Mouse (Mus musculus) embryo, embryonic 11.5 days (tissue): ENCODE results near the gene Dgkg.

Source experiments
- DNase-seq: peaks from one replicate; pipeline ENCODE4 v3.0.0-alpha.2; 2012; ENCODE audit warnings: low read depth, low spot score

Dgkg gene

DNA sequence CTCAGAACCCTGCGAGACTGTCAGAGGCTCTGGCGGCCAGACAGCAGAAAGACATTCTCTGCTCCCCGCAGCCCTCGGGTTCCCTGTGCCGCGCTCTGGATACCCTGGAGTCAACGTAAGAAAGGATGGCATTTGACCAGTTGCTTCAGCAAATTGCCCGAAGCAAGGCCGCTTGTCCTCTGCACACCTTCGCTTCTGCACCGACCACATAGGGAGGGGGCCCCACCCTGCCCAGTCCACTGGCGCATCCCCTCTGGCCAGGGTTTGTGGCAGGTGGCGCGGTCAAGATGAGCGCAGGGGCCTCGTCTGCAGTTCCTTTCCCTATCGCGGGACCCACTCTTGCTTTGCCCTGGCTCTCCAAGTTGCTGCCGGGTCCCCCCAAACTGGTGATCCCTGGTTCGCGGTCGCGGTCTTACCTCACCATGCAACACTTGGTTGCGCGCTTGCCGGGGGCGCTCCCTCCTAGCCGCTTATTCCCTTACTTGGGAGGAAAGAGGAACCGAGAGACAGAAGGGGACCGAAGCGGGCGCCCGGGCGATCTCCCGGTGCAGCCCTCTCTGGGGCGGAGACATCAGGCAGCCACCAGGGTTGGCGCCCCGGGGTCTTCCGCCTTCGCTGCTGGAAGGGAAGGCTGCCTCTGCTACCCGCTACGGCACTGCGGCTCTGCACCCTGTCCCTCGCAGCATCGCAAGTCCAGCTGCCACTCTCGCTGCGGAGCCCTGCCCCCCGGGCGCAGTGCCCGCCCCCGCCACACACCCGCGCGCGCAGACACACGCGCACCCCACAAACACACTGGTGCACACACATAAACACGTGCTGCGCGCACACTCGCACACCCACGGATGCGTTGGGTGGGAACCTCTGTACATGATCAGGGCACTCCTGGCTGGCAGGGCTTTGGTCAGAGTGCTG, at the start of gene Dgkg:
Gene Dgkg, minus strand, starts transcription at position 689 of the 912 bp plus-strand sequence.
- no peak for DNase-seq

DNA sequence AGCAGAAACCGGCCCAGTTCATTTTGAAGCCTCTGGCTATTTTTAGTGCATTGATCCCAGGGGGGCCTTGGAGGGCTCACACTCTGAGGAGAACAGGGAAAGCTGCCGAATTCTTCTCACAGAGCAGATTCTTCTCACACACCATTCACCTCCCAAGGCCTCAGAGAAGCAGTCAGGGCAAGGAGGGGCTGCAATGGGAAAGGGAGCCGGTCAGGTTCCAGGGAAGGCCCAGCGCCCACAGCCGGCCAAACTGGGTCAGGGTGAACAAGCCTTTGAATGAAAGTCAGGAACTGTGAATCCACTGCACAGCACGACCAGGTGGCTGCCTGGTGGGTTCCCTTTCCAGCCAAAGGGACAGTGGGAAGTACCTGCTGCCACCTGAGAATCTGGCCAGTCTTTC, 47.9 kb upstream of the Dgkg start:
- DNase-seq: no peak

DNA sequence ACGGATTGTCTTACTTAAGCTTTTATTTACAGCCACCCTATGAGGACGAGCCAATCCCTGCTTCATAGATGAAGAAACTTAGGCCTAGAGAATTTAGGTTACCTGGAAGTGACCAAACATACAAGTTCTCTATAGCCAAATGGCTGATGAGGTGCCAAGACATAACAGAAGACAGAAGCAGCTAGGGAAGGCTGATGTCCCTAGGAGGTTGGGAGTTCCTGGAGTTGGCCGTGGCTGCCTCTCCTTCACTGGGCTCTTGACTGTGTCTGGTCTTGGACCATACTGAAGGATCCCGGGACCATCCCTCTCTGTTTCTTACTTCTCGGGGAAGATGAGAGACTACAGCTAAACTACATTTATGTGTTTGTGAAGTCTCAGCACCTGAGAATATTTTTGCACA, 47.1 kb upstream of the Dgkg start:
- no peak for DNase-seq

DNA sequence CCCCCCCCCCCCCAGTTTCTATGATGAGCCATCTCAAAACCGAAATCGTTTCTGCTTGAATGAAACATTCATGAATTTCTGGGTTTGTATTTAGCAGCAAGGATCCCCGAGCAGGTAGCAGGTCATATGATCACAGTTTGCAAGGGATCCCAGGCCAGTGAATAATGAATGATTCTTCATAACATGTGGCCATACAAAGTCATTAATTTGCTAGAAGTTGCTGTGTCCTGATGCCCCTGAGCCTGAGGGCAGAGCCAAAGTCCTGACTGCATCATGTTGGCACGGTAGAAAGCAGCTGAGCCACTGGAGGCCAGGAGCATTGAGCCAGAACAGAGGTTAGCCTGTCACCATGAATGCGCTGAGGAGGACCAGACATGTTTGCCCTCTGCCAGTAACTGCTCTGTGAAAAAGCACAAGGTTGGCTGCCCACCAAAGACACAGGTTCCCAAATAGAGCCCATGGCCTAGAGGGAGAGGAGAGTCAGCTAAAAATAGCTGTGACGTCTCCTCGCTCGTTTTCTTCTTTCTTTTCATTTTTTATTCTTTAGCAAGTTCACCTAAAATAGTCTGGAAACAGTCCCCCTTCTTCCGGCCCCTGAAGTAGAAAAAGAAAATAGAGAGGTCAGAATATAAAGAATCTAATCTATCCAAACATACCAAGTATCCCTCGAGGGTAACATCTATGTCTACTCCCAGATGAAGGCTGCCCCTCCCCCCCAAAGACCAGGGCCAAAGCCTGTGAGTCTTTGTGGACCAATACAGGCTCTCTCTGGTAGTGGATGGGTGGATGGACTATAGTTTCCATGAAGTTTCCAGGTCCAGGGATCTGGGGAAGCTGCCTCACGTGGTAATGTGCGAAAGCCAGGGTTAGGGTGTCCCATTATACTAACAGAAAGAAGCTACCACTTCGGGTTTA, 42.1 kb upstream of the Dgkg start:
- DNase-seq: no peak

DNA sequence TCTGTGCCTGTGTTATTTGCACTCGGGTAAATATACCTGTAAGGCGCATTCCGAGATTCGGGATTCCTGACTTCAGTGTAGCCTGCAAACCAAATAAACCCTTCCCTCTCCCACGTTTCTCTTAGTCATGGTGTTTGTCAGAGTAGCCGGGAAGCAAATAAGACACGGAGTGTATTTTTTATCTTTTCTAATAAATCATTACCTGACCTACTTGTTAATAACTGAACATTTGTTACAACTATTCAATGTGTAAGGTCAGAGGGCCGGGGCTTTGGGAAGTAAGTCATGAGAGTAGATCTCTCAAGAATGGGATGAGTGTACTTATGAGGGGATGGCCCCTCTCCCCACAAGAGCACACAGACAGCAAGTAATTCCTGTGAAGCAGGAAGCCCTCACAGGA, 41.1 kb upstream of the Dgkg start:
- DNase-seq: no peak

DNA sequence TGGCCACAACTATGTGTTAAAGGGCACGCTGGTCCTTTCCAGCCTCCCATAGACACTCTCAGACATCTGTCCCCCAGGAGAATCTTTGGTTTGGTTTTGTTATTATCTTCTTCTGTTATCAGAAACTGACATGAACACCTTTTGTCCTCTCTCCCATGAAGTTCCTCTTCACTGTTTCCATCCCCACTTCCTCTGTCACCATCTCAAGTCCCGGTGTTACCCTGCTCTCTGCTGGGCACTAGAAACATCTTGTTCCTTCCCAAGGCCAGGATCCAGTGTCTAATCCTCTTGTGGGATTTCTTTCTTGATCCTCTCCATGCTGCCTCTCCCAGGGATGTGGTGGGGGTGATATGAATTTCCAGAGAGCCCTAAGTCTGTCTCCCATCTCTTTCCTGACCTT, 32.6 kb upstream of the Dgkg start:
- no peak for DNase-seq

DNA sequence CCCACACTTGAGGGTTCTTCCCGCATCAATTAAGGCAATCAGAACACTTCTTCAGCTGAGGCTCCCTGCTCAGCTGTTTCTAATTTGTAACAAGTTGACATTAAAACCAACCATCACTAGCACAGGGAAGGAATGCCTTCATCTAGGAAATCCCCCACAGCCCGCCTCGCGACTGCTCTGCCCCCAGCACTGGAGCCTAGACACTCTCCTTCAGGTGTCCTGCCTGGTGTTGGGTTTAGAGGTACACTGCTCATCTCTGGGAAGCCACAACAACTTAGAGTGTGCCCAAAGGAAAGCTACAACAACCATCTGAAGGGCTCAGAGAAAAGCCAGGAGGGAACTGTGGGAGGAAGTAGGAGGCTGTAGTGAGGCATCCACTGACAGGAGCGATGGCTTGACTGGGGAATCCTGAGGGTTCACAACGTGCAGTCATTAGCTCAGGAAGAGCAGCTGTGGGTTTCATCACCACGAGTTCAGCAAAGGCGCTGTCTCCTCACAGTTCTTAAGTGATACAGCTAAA, 30.8 kb upstream of the Dgkg start:
- DNase-seq: no peak

DNA sequence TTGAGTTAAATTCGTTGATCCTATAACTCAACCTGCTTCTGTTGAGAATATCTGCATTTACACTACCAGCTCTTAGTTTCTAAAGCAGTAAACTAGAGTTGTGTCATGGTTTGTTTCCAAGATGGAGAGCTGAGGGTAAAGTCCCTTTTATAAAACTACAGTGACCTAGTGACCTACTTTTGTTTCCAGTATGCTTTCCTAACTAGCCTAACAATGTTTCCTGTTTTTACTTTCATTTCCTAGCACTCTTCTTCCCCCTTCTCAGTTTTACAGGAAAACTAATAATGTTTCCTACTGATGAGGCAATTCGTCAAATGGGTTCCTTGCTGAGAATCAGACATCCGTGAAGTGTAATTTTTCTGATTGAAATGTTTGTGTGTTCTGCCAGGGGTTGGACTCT, 26.6 kb upstream of the Dgkg start:
- no peak for DNase-seq

DNA sequence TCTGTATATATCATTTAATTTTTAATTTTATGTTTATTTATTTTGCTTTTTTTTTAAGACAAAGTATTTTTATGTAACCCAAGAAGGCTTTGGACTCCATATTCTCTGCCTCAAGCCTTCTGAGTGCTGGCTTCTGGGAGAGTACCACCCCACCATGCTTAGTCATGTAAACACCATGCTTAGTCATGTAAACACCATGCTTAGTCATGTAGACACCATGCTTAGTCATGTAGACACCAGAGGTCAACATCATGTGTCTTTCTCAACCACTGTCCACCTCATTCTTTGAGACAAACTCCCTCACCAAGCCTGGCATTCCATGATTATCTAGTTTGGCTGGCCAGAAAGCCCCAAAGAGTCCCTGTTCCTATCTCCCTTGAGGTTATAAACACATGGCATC, 25.7 kb upstream of the Dgkg start:
- DNase-seq: no peak

DNA sequence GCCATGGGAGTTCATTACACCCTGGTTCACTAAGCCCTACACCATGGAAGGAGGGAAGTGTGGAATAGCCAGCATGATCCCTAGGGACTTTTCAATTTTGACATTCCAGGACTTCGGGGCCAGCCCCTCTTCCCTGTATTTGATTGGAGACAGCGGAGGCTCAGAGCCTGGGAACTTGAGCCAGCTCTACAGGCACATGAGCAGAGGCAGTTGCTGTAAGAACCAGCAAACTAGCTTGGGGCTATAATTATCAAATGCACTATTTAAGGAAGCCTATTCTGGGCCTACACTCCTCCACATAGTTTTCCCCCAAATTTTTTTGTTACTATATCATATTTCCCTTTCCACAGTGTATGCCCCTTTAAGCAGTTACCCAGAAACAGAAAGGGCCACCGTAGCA, 22.6 kb upstream of the Dgkg start:
- DNase-seq: no peak

DNA sequence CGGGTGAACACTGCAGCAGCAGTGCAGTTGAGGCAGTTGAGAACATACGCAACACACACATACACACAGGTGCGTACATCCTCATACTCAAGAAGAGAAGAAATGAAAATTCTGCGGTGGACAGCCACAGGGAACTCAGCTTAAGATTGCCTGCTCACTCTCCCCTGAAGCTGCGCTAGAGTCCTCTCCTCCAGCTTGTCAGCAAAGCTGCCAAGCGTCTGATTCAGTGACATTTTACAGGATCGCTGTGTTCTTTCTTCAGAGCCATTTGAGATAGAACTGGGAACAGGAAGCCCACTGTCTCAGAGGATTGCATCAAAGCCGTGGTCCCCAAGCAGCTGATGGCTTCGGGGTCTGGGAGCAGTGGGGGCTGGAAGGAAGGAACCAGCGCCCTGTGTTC, 17.6 kb upstream of the Dgkg start:
- no peak for DNase-seq

DNA sequence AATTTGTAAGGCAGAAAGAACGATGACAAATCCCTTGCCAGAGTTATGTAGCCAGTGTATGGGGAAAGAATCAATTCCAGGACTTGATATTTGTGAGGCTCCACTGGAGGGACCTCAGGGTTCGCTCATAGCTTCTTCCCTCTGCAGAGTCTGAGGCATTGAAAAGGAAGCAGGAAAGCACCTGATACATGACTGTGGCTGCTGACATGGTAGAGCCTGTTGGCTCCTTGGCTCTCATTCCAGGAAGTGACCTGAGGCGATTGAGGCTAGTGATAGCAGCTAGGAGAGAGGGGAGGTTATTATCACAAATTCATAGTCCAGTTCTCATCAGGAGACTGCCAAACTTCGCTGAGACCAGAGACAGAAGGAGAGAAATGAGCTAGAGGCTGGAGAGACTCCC, 17.1 kb upstream of the Dgkg start:
- no peak for DNase-seq

DNA sequence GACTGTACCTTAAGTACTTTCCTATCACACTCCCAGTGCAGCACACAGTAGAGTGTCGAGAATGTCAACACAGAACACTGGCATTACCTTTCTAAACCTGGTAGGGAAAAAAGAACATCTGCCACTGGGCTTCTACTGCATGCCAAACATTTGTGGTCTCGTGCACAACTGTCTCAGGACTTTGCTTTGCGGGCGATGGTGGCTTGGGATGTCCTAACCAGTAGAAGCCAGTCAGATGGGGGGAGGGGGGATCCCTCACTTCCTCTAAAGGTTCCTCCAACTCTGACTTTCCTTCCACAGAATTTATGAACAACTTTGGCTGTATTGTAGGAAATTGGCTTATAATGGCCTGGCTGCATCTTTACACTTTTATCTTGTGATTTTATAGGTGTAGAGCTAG, 7.0 kb upstream of the Dgkg start:
- DNase-seq: no peak

DNA sequence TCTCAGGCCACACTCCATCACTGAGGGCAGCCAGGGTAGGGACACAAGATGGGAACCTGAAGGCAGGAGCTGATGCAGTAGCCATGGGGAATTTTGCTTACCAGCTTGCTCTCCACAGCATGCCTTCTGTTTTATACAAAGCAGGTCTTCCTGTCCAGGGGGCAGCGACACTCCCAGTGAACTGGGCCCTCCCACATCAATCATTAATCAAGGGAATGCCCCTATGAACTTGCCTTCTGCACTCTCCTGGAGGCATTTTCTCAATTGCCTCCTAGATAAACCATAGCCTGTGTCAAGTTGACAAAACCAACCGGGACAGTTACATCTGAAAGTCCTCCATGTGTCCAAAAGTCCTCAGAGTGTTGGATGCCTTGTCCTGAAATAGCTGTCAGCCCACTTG, 6.1 kb upstream of the Dgkg start:
- DNase-seq: no peak

DNA sequence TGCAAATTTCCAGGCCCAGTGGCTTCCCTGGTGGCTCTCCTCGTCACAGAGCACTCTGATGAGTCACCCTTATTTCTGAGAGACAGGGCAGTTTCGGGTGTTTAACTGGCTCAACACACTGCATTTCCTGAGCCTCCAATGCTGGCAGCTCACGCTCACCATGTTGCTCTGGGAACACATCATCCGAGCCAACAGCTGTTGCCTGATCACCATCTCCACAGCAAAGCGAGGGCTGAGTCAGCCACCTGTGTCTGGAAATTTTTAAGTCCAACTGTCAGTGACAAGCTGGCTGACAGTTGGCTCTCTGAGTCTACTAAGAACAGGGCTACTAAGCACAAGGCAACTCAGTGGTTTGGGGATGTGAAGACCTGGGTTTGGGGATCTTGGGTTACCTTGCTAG, 4.1 kb upstream of the Dgkg start:
- no peak for DNase-seq

DNA sequence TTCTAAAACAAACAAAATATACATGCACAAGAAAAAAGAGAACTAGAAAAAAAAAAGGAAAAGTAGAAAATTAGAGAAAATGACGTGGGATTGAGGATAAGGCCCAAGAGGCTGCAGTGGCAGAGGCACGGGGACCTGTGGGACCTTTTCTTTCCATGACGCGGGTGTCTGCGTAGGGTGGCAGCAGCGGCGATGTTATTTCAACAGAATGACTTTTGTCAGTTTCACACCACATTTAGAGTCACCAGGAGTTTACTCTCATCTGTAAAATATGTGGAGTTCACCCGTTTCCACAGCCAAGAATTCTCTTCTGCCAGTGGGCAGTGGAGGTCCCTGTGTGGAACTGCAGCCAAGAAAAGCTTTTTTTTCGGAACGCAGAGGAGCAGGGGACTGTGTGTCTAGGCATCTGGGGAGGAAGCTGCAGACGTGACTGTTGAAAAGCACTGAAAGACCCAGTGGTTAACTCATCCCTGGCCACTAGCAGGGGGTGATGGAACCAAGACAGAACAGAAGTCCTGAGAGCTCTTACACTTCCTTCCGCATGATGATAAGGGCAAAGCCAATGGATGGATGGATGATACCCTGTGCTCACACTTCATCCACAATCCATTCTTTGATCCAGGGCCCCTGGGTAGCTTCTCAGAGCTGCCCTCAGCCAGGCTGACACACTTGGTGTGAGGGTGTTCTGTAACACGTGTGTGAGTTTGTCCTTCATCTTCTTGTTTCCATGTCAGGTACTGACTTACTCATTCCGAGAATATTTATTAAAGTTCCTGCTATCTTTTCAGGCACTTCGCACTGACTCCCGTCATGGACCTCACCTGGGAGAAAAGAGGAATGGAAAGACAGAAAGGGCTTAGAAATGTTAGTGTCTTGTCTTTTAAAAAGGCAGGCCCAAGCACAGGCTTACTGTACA, 1.1 kb upstream of the Dgkg start:
- DNase-seq: no peak

DNA sequence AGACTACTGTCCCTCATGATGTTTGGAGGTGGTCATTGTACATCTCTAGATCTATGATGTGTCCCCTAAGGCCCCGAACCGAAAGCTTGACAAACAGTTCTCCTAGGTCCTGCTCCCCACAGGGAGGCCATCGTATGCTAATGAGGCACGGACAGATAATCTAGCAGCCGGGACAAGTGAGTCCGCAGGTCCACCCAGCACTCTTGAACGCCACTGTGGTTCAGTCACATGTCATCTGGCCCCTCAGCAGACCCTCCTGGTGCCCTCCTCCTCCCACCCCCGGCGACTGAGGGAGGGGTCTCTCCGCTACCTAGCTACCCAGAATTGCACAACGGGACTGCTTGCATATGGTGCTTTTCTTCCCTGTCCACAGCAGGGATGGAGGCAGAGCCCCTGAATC, 1.2 kb downstream of the Dgkg start:
- no peak for DNase-seq

DNA sequence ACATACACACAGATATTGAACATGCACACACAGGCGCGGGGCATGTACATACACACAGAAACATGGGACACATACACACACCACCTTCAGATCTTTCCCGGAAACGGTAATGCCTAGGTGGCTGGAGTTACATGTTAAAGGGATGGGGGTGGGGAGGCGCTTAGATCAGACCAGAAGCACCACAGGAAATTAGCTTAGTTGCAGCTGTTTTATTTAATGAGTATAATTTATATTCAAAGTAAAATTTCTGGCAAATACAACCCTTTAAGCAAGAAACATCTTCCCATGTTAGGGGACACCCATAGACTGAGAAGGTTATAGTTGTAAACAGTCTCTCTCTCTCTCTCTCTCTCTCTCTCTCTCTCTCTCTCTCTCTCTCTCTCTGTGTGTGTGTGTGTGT, 1.8 kb downstream of the Dgkg start:
- no peak for DNase-seq

DNA sequence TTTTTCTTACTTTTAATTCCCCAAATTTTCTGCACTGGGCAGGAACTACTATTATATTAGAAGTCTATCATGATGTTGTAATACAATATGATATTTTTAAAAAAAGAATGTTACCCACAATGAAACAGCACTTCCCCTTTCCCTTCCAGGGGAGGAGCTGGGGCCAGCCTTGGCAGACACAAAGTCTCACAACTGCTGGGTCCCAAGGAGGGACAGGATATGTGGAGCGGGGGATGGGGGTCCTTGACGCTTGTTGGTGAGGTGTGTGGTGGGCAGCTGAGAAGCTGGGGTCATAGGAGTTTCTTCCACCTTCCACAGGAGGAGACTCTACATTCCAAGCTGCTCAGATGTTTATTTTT, 2.6 kb downstream of the Dgkg start:
- DNase-seq: no peak

DNA sequence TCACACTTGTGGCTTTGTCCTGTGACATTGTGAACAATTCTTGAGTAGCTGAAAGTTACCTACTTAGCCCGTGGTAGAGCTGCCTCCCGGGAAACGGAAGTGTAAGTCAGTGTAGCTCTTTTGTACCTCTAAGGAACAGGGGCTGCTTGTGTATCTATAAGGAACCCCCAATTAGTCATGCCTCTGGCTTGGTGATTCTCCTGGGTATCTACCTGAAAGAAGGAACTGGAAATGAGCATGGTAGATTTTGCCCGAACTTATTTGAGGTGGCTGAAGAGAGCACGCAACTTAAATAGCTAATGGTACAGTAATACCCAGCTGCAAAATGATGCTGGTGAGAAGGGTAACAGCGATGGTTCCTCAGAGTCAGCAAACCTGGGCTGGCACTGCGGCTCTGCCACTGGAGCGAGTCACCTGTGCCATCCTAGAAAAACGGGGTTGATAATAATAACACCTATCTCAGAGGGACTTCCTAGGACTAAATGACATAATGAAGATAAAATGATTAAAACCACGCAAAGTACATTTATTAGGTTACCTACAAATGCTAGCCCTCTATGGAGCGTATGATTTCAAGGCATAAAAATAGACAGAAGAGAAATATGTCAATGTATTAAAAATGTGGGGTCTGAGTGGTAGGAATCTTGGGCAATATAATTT, 3.1 kb downstream of the Dgkg start:
- no peak for DNase-seq

DNA sequence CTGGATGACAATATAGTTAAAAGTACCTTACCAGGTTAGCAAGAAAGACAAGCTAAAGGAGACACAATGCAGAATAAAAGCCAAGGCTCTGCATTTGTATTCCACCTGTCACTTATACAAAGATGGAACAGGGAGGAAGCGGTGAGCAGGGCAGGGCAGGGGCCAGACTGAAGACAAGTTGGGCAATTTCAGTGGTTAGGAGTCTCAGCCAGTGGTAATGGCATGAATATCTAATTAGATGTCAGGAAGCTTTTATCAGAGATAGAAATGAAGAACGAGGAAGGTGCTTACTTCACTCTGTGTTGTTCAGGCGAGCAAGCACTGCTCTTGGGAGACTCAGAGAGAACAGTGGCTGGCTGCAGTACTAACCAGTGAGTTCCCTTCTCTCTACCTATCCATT, 5.8 kb downstream of the Dgkg start:
- no peak for DNase-seq
